Mouse (Mus musculus) midbrain, embryonic 13.5 days (tissue): ENCODE measurements around the gene Ly6g6d. TPM values are rescaled to one million over a fixed set of nuclear protein-coding genes. Genes with fewer than 3 reads are reported as not detected.
"Not testable (repeated sequence)": the region's sequence is repeated elsewhere in the genome, so short reads cannot be mapped to it uniquely, and the experiment has no call there.

Source experiments
- ATAC-seq: fragments of 200-750 bp; cut with Nextera tagmentation; 2 replicates; pipeline ENCODE4 v1.8.0; 2017; ENCODE audit warnings: mild to moderate bottlenecking, moderate TSS enrichment, moderate library complexity
- H3K27ac ChIP-seq: fragments of 300-500 bp; sonication (generic); 2 replicates; pipeline ENCODE4 v1.5.1; 2015; ENCODE audit warnings: inconsistent platforms, mild to moderate bottlenecking, moderate library complexity
- H3K27me3 ChIP-seq: fragments of 300-500 bp; sonication (generic); 2 replicates; pipeline ENCODE4 v1.6.1; 2015; ENCODE audit warnings: mild to moderate bottlenecking, inconsistent platforms
- H3K36me3 ChIP-seq: fragments of 300-500 bp; sonication (generic); 2 replicates; pipeline ENCODE4 v1.6.1; 2015; ENCODE audit warnings: mild to moderate bottlenecking, inconsistent platforms
- H3K4me1 ChIP-seq: fragments of 300-500 bp; sonication (generic); replicated peaks from 2 replicates; pipeline ENCODE4 v1.6.1; 2015; ENCODE audit warnings: inconsistent platforms
- H3K4me2 ChIP-seq: fragments of 300-500 bp; sonication (generic); replicated peaks from 2 replicates; pipeline ENCODE4 v1.6.1; 2015; ENCODE audit warnings: moderate library complexity, mild to moderate bottlenecking, inconsistent platforms
- H3K4me3 ChIP-seq: fragments of 300-500 bp; sonication (generic); replicated peaks from 2 replicates; pipeline ENCODE4 v1.5.1; 2015; ENCODE audit warnings: mild to moderate bottlenecking, inconsistent platforms
- H3K9ac ChIP-seq: fragments of 300-500 bp; sonication (generic); replicated peaks from 2 replicates; pipeline ENCODE4 v1.6.1; 2015; ENCODE audit warnings: mild to moderate bottlenecking, inconsistent platforms
- H3K9me3 ChIP-seq: fragments of 300-500 bp; sonication (generic); 2 replicates; pipeline ENCODE4 v1.6.1; 2016; ENCODE audit warnings: mild to moderate bottlenecking, inconsistent platforms
- WGBS: fragments of 180-500 bp; shearing (Covaris S2); methylation state at CpG from one replicate; pipeline ENCODE4 v1.1.7; 2015; 5-methylcytosine and 5-hydroxymethylcytosine counted together
- polyA plus RNA-seq: library from polyadenylated mRNA; unstranded; fragments of >200 nt; fragmentation: Nextera tagmentation; extraction: Ambion mirVana; gene quantifications from 2 replicates; pipeline ENCODE4 v1.2.1, GENCODE M21; 2015

The Ly6g6d gene
- polyA plus RNA-seq, 1 experiment from 2014 or later: 1.9 TPM

- Histone ChIP-seq H3K4me2 (no peak overlapping the region), H3K27me3 (no peaks in the 10 kb centered on the region), H3K4me1 (peaks cover 27% of the 10 kb centered on the region), H3K9me3 (no peaks in the 10 kb centered on the region), H3K27ac (no peak overlapping the region), H3K4me3 (no peak overlapping the region), H3K9ac (no peak overlapping the region), H3K36me3 (no peaks in the 10 kb centered on the region)
- ATAC-seq: no peak
- 92% methylated on average over 4 of the region's 4 CpGs for WGBS
Measured at GRCm38 (mm10) chr17:35043794-35044193, 34.1 kb downstream of the Ly6g6d start.

DNA sequence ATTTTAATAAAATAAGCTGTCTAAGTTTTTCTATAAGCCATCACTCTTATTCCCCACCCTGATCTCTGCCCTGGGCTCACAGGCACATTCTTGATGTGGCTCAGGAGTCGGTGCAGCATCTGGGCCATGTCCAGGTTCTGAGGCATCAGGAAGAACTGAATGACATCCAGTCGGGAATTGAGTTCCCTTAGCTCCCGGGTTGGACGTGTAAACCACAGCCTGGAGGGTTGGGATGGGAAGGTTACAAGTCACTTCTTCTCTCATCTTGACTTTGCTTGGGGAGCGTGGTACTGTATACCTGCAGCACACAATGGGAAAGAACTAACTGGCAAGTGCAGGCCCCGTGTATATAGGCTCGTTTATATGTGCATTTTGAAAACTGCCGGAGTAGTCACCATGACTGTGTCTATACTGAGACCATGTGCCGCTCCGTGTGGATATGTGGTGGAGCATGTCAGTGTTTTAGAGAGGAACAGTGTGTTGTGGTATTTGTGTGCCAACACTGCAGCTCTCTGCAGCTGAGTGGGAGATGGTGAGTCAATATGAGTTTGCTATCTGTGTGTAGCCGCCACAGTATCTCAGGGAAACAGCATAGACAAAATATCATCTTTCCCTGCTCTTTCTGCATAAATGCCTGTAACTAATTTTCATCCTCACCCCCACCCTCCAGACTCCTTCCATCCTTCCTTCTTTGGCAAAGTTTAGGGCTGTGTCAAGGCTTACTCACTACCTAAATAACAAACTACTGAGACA lies 38.6 kb downstream of the Ly6g6d start:
- no peak overlapping the region for H3K9ac ChIP-seq
- H3K36me3 ChIP-seq: no peaks in the 10 kb centered on the region
- H3K4me2 ChIP-seq: no peak overlapping the region
- no peak for ATAC-seq
- no peak overlapping the region for H3K4me3 ChIP-seq
- H3K27me3 ChIP-seq: no peaks in the 10 kb centered on the region
- 88% methylated on average over 11 of the region's 11 CpGs for WGBS
- no peaks in the 10 kb centered on the region for H3K4me1 ChIP-seq
- H3K27ac ChIP-seq: no peak overlapping the region
- no peaks in the 10 kb centered on the region for H3K9me3 ChIP-seq

GRCm38 (mm10) chr17:35034896-35035295 lies 43.0 kb downstream of the Ly6g6d start:
- Histone ChIP-seq H3K9ac (no peak overlapping the region), H3K4me3 (no peak overlapping the region), H3K9me3 (no peaks in the 10 kb centered on the region), H3K4me2 (no peak overlapping the region), H3K27ac (no peak overlapping the region), H3K4me1 (peaks cover 6% of the 10 kb centered on the region), H3K27me3 (no peaks in the 10 kb centered on the region), H3K36me3 (no peaks in the 10 kb centered on the region)
- 82% methylated on average over 6 of the region's 6 CpGs for WGBS
- no peak for ATAC-seq

- not testable (repeated sequence) for H3K27ac ChIP-seq, H3K4me3 ChIP-seq, H3K27me3 ChIP-seq, H3K36me3 ChIP-seq, H3K9me3 ChIP-seq, H3K4me2 ChIP-seq, H3K9ac ChIP-seq, ATAC-seq
- 75% methylated on average over 1 of the region's 1 CpGs for WGBS
- H3K4me1 ChIP-seq: peaks cover 10% of the 10 kb centered on the region
Measured at GRCm38 (mm10) chr17:35033703-35034102, 44.2 kb downstream of the Ly6g6d start.

GRCm38 (mm10) chr17:35032323-35032870 lies 45.5 kb downstream of the Ly6g6d start:
- no peak overlapping the region for H3K27ac ChIP-seq
- no peak overlapping the region for H3K4me2 ChIP-seq
- no peak for ATAC-seq
- H3K36me3 ChIP-seq: no peaks in the 10 kb centered on the region
- no peaks in the 10 kb centered on the region for H3K27me3 ChIP-seq
- no peaks in the 10 kb centered on the region for H3K9me3 ChIP-seq
- no peak overlapping the region for H3K4me3 ChIP-seq
- H3K4me1 ChIP-seq: peaks cover 21% of the 10 kb centered on the region
- 74% methylated on average over 8 of the region's 8 CpGs for WGBS
- H3K9ac ChIP-seq: no peak overlapping the region

GRCm38 (mm10) chr17:35031880-35032279 lies 46.0 kb downstream of the Ly6g6d start:
- Histone ChIP-seq H3K9ac (no peak overlapping the region), H3K4me2 (no peak overlapping the region), H3K4me3 (no peak overlapping the region), H3K36me3 (no peaks in the 10 kb centered on the region), H3K4me1 (peaks cover 24% of the 10 kb centered on the region), H3K27ac (no peak overlapping the region), H3K9me3 (no peaks in the 10 kb centered on the region), H3K27me3 (no peaks in the 10 kb centered on the region)
- 92% methylated on average over 7 of the region's 7 CpGs for WGBS
- no peak for ATAC-seq

- no peak for ATAC-seq
- H3K4me3 ChIP-seq: no peak overlapping the region
- no peak overlapping the region for H3K27ac ChIP-seq
- H3K4me1 ChIP-seq: peaks cover 26% of the 10 kb centered on the region
- H3K36me3 ChIP-seq: no peaks in the 10 kb centered on the region
- H3K27me3 ChIP-seq: no peaks in the 10 kb centered on the region
- H3K9ac ChIP-seq: no peak overlapping the region
- 89% methylated on average over 11 of the region's 11 CpGs for WGBS
- no peak overlapping the region for H3K4me2 ChIP-seq
- H3K9me3 ChIP-seq: no peaks in the 10 kb centered on the region
Measured at GRCm38 (mm10) chr17:35031272-35031671, 46.6 kb downstream of the Ly6g6d start.

DNA sequence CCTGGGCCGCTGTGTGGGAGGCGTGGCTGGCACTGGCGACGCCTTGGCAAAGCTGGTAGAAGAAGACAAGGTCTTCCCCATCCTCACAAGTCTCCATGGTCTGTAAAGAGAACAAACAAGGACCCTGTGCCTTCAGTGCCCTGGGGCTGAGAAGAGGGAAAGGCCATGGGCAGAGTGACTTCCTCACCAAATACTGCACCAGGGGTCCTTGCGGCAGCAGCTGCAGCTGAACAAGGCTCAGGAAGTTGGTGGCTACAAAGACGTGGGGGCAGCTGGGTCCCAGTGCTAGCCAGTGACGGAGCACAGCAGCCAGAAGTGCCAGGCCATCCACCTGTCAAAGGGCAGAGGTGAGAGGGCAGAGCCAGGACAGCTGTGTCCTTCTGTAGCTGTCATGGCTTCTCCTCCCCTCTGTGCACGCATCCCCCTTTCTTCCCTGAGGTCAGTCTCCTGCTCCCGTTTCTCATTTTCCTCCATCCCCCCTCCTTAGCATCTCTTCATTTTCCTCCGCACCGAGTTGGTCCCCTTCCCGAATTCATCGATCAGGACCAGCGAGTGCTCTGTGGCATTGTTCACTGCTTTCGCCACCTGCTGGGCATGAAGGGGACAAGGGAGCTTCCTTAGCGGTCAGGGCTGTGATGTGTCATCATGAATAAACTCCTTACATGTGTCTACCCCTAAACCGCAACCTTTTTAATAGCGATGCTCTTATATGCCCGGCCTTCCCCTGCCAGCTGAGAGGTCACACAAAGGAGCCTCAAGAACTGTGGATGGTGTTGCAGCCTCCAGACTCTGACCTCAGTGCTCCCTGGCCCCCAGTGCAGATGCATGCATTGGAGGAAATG lies 48.0 kb downstream of the Ly6g6d start:
- H3K27ac ChIP-seq: no peak overlapping the region
- H3K4me1 ChIP-seq: peaks cover 32% of the 10 kb centered on the region
- no peaks in the 10 kb centered on the region for H3K36me3 ChIP-seq
- H3K9me3 ChIP-seq: no peaks in the 10 kb centered on the region
- 29% methylated on average over 19 of the region's 19 CpGs for WGBS
- H3K4me2 ChIP-seq: peak overlapping the region; percentile 39
- no peak for ATAC-seq
- H3K4me3 ChIP-seq: no peak overlapping the region
- H3K27me3 ChIP-seq: no peaks in the 10 kb centered on the region
- H3K9ac ChIP-seq: peak overlapping the region; percentile 42; the same call in 1 of the 2 replicates

GRCm38 (mm10) chr17:35028315-35028714 lies 49.5 kb downstream of the Ly6g6d start:
- 73% methylated on average over 2 of the region's 2 CpGs for WGBS
- ATAC-seq: no peak

GRCm38 (mm10) chr17:35027277-35028068 lies 50.4 kb downstream of the Ly6g6d start, which contains the start of gene Sapcd1:
TSS of gene Sapcd1 (minus strand) at chr17:35028016.
- H3K27me3 ChIP-seq: no peaks in the 10 kb centered on the region
- H3K27ac ChIP-seq: peak within 1 kb of the TSS; percentile 73
- no peak within 1 kb of the TSS for H3K4me3 ChIP-seq
- peaks cover 32% of the 10 kb centered on the region for H3K4me1 ChIP-seq
- H3K9ac ChIP-seq: peak within 1 kb of the TSS; percentile 12; the same call in 1 of the 2 replicates
- H3K9me3 ChIP-seq: no peaks in the 10 kb centered on the region
- H3K4me2 ChIP-seq: peak within 1 kb of the TSS; percentile 11; the same call in 1 of the 2 replicates
- WGBS: 24% methylated on average over 13 of the region's 13 CpGs
- peak; percentile 75 for ATAC-seq
- H3K36me3 ChIP-seq: no peaks in the 10 kb centered on the region

More at GRCm38 (mm10) chr17:35028315-35028714, 49.5 kb downstream of the Ly6g6d start:
- no peaks in the 10 kb centered on the region for H3K36me3 ChIP-seq
- H3K9ac ChIP-seq: no peak overlapping the region
- H3K27me3 ChIP-seq: no peaks in the 10 kb centered on the region
- no peak overlapping the region for H3K4me2 ChIP-seq
- H3K9me3 ChIP-seq: no peaks in the 10 kb centered on the region
- H3K4me1 ChIP-seq: peaks cover 32% of the 10 kb centered on the region
- no peak overlapping the region for H3K4me3 ChIP-seq
- no peak overlapping the region for H3K27ac ChIP-seq

DNA sequence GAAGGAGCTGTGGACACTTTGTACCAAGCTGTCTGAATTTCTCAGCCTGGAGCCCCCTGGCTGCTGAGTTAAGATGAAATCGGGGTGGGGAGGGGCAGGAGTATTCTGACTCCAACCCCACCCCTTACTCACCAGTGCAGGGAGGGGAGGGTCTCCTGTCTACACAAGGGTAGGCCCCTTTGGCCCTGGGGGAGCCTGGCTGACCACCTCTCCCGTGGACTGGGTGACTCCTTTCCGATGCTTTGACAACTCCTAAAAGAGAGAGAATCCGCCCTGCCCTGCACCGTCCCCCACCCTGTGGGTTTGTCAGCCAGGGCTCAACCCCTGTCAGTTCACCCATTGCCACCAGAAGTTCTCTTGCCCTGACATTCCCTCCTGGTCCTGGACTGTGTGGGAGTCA lies 51.7 kb downstream of the Ly6g6d start:
- ATAC-seq: no peak
- H3K4me2 ChIP-seq: no peak overlapping the region
- WGBS: 72% methylated on average over 5 of the region's 5 CpGs

More for the DNA sequence above, 51.7 kb downstream of the Ly6g6d start:
- peaks cover 39% of the 10 kb centered on the region for H3K4me1 ChIP-seq
- no peaks in the 10 kb centered on the region for H3K36me3 ChIP-seq
- H3K27me3 ChIP-seq: no peaks in the 10 kb centered on the region
- H3K4me3 ChIP-seq: no peak overlapping the region
- H3K27ac ChIP-seq: 0 out of 2 replicates have a peak overlapping the region, but pooled peaks have one; percentile 73
- H3K9me3 ChIP-seq: no peaks in the 10 kb centered on the region
- no peak overlapping the region; the same call in 1 of the 2 replicates for H3K9ac ChIP-seq
